Mouse (Mus musculus) hindlimb bud, embryonic 11.5 days (tissue): ENCODE results near the gene Olfr1425.
"Not testable (repeated sequence)": the region's sequence is repeated elsewhere in the genome, so short reads cannot be mapped to it uniquely, and the experiment has no call there.

Source experiments
- DNase-seq: peaks from one replicate; pipeline ENCODE4 v3.0.0-alpha.2; 2012; ENCODE audit warnings: low read depth, low spot score; ENCODE audit errors: extremely low spot score

Olfr1425 gene

GRCm38 (mm10) chr19:12077631-12078030, at the start of gene Olfr1425:
Gene Olfr1425 (minus strand): TSS chr19:12077731.
- not testable (repeated sequence) for DNase-seq

- no peak for DNase-seq
Observed at GRCm38 (mm10) chr19:12123103-12123502, 45.6 kb upstream of the Olfr1425 start, which contains the start of gene Olfr76. Gene Olfr76 (minus strand): TSS chr19:12123203.

DNA sequence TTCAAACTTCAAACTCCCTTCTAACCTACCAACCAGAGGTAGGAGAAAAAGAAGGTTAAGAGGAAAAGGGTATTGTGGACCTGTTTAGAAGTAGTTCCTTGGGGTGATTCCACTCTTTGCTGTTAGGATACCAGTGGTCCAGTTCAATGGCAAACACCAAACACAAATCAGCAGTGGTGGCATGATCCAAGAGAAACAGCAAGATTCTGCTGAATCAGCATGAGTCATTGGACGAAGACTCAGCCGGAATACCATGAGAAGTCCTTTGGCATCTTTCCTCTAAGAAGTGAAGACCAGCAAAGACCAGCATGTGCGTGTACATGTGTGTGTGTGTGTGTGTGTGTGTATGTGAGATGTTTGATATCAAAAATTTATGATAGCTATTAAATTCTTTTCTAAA, 38.9 kb upstream of the Olfr1425 start:
- DNase-seq = no peak

DNA sequence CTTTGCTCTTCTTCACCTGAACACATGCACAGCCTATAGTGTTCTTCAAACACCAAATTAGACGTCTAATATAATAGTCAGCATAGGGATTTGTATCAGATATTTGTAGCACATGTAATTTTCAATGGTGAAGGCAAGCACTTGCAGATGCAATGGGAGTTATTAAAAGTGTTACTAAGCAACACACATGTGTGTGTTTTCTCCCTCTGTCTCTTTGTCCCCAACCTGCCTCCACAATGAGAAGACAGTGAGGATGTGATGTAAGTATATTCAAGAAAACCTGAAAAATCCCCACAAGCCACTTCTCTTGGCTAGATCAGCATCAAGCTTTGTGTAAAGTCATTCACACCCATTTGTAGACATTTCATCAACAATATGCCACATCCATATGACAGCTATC, 38.3 kb upstream of the Olfr1425 start, which contains the start of gene Olfr1428:
Olfr1428 (minus strand) TSS at position 101 of the 400 bp plus-strand sequence.
- DNase-seq = no peak

DNA sequence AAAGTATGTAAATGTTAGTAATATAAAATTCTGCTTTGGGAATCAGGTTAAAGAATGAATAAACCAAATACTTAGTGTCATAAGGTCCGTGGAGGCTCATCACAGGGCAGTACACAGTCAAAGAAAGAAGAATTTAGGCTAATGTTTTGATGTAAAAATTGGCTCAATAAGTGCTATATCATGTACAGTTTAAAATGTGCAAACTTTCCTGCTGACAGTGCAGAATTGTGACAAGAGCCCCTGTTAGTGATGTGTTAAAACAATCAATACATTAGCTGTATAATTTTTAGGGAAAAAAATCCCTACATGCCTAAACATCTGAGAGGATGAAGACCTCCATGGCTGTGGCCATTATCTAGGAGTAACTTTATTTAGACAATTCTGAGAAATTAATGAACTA, 36.3 kb upstream of the Olfr1425 start:
- DNase-seq = no peak

DNA sequence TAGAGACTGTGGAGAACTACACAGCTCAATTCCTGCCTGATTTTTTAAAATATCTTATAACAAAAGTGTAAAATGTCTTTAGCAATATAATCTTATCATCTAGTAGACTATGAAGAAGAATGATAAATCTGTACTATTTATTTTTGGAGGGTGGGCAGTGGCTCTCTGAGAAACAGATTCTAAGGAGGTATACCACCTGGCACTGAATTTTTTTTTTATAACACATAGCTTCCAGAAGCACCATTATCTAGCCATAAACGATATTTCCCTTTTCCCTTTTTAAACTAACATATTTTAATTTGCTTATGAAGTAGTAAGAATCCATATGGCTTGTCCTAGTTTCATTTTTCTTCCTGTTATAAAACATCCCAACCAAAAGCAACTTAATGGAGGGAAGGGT, 27.0 kb upstream of the Olfr1425 start:
- no peak for DNase-seq

- DNase-seq = no peak
Observed at GRCm38 (mm10) chr19:12103234-12103633, 25.7 kb upstream of the Olfr1425 start, which contains the start of gene Olfr1427. Gene Olfr1427 (minus strand): TSS chr19:12103334.

- DNase-seq = no peak
Observed at GRCm38 (mm10) chr19:12091913-12092312, 14.4 kb upstream of the Olfr1425 start, which contains the start of gene Olfr1426. Gene Olfr1426 (minus strand): TSS chr19:12092013.

GRCm38 (mm10) chr19:12069546-12069945, 8.0 kb downstream of the Olfr1425 start:
- not testable (repeated sequence) for DNase-seq

GRCm38 (mm10) chr19:12067806-12068205, 9.7 kb downstream of the Olfr1425 start:
- not testable (repeated sequence) for DNase-seq

DNA sequence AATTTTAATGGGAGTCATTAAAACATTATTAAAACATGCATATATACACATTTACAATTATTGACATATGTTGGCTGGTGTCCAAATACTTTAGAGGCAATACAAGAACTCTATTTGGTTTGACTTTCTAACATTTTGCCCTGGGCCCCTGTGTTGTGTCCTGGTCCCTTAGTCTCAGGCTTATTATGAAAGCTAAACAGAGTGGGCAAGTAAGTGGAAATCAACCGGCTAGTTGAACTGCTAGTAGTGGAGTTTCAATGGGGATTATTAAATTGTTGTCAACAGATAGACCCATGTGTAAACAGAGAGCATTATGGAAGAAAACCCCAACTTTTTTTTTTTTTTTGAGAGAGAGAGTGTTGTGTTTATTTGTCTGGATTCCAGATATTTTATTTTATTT, 14.9 kb downstream of the Olfr1425 start, which contains the start of gene Olfr1424:
Olfr1424 (minus strand) TSS at position 101 of the 400 bp plus-strand sequence.
- DNase-seq = not testable (repeated sequence)

- DNase-seq = no peak
Observed at GRCm38 (mm10) chr19:12043163-12043562, 34.4 kb downstream of the Olfr1425 start.

DNA sequence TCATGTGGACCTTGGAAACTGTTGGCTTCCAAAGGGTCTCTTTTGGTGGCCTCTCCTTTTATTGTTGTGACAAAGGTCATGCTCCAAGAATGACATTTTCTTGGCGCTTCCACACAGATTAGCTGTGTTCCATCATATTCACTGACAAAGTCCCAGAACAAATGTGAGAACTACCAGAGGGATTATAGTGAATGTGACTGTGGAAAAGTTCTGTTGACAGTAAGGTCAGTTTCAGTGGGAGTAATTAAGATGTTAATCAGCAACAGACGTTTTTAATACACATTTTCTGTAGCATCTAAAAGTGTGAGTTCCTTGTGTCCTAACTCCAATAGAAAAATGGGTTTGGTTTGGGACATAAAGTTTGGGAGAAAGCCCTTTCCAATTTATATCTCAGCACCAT, 36.3 kb downstream of the Olfr1425 start, which contains the start of gene Olfr1423:
Olfr1423 (minus strand) TSS at position 101 of the 400 bp plus-strand sequence.
- DNase-seq = no peak

DNA sequence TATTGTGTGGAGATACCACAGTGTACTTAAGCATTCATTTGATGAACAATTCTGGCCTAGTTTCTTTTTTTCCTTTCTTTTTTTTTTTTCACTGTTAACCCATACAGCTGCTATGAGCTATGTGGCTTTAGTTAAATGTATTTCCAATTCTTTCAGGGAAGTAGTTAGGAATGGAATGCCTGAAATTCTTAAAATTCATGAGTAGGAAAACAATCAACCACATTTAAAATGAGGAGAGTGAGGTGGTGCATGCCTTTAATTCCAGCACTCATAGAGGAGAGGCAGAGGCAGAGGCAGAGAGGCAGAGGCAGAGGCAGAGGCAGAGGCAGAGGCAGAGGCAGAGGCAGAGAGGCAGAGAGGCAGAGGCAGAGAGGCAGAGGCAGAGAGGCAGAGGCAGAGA, 39.8 kb downstream of the Olfr1425 start:
- DNase-seq = no peak

DNA sequence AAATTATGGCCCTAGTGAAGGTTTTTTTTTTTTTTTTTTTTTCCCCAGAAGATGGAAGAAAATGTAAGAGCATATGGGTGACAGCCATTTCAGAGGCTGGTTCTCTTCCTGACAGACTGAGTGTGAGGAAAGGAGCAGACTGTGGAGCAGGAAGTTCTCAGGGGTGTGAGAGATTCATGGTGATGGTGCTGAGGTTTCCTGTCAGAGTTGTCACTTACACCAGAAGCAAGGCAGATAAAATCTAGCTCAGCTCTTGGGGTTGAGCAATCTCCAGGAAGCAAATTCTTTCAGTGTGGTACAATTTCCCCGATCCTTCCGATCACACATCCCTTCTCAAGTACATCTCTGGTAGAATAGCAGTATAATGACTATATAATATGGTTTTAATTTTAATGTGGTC, 50.9 kb downstream of the Olfr1425 start:
- no peak for DNase-seq

DNA sequence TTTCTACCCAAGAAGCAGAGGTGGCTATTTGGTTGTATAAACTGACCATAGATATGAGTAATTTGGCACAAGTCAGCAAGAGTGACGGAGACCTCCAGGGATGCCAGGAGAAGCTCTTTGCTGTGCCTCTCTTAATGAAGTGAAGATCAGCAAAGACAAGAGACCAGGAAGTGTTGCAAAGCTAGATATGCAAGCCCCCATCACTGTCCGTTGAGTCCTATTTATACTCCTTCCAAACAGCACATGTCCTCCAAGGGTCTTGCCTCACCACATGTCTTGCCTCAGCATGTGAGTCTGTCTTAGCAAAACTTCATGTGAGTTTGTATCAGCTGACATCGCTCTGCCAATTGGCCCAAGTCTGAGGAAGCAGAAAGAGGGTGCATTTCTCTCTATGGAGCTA, 52.2 kb downstream of the Olfr1425 start:
- DNase-seq = no peak

DNA sequence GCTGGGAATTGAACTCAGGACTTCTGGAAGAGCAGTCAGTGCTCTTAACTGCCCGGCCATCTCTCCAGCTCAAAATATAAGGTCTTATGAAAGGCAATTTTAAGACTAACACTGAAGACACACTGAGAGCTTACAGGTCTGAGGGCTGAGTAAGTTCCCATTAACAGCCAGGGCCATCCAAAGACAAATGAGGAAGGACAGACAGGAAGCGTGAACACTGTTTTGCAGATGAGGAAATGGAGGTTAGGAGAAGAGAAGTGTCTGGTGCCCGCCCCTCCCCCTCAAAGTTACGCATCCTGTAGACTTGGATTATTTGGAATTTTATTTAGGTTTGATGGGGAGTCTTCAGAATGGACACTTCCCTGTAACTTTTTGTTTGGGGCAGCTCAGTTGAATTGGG, 53.4 kb downstream of the Olfr1425 start:
- DNase-seq = no peak
